Mouse (Mus musculus) cerebellum, adult 9-10 months (tissue): Measurements from ENCODE around the gene Olfr1228.

ENCODE experiments used
- DNase-seq: peaks from one replicate; pipeline ENCODE4 v3.0.0; 2022

Olfr1228 gene

DNA sequence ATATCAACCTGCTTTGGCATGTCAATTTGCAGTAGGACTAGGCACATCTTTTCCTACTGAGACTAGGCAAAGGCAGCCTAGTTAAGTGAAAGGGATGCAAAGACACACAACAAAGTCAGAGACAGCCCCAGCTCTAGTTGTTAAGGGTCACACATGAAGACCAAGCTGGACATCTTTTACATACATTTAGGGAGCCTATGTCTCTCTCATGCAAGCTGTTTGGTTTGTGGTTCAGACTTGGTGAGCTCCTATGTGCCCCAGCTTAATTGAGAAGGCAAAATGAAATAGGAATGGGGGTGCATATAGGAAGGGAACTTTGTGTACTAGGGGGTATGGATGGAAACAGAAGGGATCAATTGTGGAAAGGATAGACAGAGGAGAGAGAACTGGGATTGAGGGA lies at the start of gene Olfr1228:
Olfr1228 (minus strand) TSS at position 101 of the 400 bp plus-strand sequence.
- DNase-seq, result no peak

DNA sequence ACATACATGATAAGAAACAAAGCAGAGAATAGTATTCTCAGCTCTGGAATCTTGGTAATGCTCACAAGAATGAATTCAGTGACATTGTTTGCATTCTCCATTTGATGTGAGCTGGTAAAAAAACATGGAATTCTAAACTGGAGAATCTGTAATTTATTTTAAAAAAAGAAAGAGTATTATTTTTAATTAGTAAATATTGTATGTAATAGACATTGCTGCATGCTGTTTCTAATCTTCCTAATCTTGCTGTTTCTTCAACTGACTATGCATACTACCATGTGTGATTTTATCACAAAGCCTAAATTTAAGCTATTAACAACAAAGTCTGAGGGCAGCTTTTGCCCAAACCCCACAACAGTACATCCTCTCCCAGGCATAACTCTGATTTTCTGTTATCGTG lies 43.3 kb upstream of the Olfr1228 start, which contains the start of gene Olfr1230:
Olfr1230 (minus strand) TSS at position 101 of the 400 bp plus-strand sequence.
- no peak for DNase-seq

DNA sequence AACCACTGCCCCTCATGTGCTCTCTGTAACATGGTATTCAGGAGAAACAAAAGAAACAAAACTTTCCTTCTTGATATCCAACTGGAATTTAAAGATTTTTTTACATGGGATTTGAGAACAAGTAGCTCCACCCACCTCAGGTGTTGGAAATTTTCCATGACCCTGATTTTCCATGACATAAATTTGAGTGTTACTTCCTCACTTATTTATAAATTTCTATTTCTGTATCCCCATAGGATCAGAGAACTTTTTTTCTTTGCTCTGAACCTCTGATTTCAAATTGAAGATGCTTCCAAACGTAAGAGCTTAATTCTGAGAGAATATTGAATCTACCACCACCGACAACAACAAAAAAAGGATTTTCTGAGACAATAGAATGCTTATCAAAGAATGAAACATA lies 34.1 kb upstream of the Olfr1228 start, which contains the start of gene Olfr1229:
Olfr1229 (minus strand) TSS at position 101 of the 400 bp plus-strand sequence.
- no peak for DNase-seq

DNA sequence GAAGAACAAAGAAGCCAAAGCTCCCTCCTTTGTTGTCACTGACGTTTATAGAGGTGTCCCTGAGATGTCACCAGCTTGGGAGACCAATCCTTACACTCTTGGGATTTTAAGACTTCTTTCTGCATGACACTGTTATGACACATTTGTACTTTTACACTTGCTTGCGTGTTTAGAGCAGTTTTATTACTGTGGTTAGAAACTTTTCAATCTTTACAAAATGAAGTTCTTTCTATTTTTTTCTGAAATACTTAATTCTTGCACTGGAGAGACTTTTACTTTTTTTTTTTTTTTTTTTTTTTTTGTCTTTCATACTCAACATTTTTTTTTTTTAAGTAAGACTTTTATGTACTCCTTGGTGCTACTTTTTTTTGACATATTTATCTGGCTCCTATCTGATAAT lies 53.9 kb downstream of the Olfr1228 start, which contains the start of gene Olfr1226:
Olfr1226 (minus strand) TSS at position 101 of the 400 bp plus-strand sequence.
- no peak for DNase-seq
